In the genomic region with DNA sequence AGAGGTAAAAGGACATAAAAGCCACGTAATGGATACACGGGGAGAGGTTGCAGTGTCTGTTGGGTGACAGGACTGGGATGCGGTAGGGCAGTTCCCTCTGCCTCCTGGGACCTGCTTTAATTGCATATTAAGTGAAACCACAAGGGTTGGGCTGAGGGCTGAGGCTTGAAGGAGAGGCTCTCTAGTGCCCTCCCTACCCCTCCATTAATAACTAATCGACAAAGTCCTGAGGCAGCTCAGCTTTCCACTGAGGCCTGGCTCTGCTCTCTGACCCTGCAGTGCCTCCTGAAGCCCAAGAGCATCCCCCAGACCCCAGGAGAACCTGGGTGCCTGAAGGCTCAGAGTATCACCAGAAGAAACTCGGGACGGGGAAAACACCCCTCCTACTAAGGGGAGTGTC, we compare ENCODE assay signal across 35 mouse cellular contexts. TPM values are rescaled to one million over a fixed set of nuclear protein-coding genes. Genes with fewer than 3 reads are reported as not detected.
DNase-seq lines count a peak whose midpoint lies in the region; ATAC-seq and TF ChIP-seq lines count a peak whose summit lies in the region.
"Had no signal": no experiment of that assay in that cellular context is flagged by ENCODE, and none has a peak within 500 bp of the region (broad histone marks: within the 10 kb centered on the region; RNA-seq: fewer than 3 reads in every experiment).

No protein-coding gene starts in this region.

- H3K27ac ChIP-seq in kidney, adult 2 months (ENCODE audit: insufficient read depth, low read depth, low read length), result no peak overlapping the region
- H3K27ac ChIP-seq in CH12.LX (ENCODE audit: insufficient read depth, low read depth), result no peak overlapping the region
- H3K27ac ChIP-seq in embryonic facial prominence, embryonic 12.5 days, result no peak overlapping the region
- H3K27ac ChIP-seq: heart, embryonic 10.5 days; heart, embryonic 15.5 days; hindbrain, embryonic 12.5 days; liver, embryonic 14.5 days; macrophage; stomach, embryonic 15.5 days had no signal

- WGBS in kidney, adult 2 months, result 30% methylated on average over 6 of the region's 6 CpGs
- whole genome bisulfite sequencing in embryonic facial prominence, embryonic 12.5 days, result 4% methylated on average over 6 of the region's 6 CpGs

- no peak overlapping the region for H3K4me3 ChIP-seq in kidney, adult 2 months (ENCODE audit: insufficient read depth, low read depth, low read length)
- no peak overlapping the region for H3K4me3 ChIP-seq in CH12.LX (replicated peaks in 1 of 3; ENCODE audit: low read depth in 2 of 3, low read length in 2 of 3, poor library complexity in 1 of 3)
- H3K4me3 ChIP-seq in embryonic facial prominence, embryonic 12.5 days, result no peak overlapping the region
- H3K4me3 ChIP-seq: heart, embryonic 10.5 days; heart, embryonic 15.5 days; hindbrain, embryonic 12.5 days; stomach, embryonic 15.5 days had no signal

- DNase-seq in kidney, adult 2 months, result peak; percentile 39
- DNase-seq in kidney, postnatal 10 days, result no peak
- peak; percentile 11 for DNase-seq in CH12.LX (ENCODE audit: extremely low read depth)
- peak; percentile 14 to 36 for DNase-seq in kidney, postnatal 36 days
- DNase-seq in yolk sac, embryonic 10.5 days (ENCODE audit: low spot score), result no peak
- DNase-seq: adrenal gland, postnatal 14 days; cerebellum, adult 11 months; cerebellum, adult 9-10 months; cerebellum, postnatal 36 days; gastrocnemius, postnatal 14 days; heart, adult 11 months; lung, adult 2 months; lung, postnatal 10 days; midbrain, embryonic 14.5 days; retina, postnatal 1 day; right cerebral cortex, postnatal 25 days had no signal

- ATAC-seq in embryonic facial prominence, embryonic 12.5 days (ENCODE audit: insufficient number of reproducible peaks, insufficient read depth, low FRiP score, low TSS enrichment), result no peak
- ATAC-seq in erythroblast, adult 5-6 weeks (replicated peaks; ENCODE audit: low FRiP score, poor library complexity, severe bottlenecking), result no peak
- ATAC-seq: forebrain, embryonic 14.5 days; intestine, embryonic 16.5 days had no signal

- H3K27me3 ChIP-seq in kidney, adult 2 months (replicated peaks; ENCODE audit: control insufficient read depth, insufficient read depth, low read length), result 0 out of 2 replicates have a peak, but pooled peaks cover 1% of the 10 kb centered on the region
- H3K27me3 ChIP-seq in CH12.LX (replicated peaks), result no peaks in the 10 kb centered on the region
- H3K27me3 ChIP-seq in embryonic facial prominence, embryonic 12.5 days, result peaks cover 74% of the 10 kb centered on the region

- dilution Hi-C loops in CH12.LX (cut with MboI; ENCODE audit: extremely low pct_ligation_motif_present, extremely low pct_unique_long_range_greater_than_20kb, low sequenced_read_pairs), result no loop called here

- no peak for TF ChIP-seq CTCF in kidney, adult 2 months (conservative IDR thresholded peaks at IDR 0.05; ENCODE audit: insufficient read depth, insufficient read length, low read depth, low read length)
- no peak for TF ChIP-seq CTCF in CH12.LX (conservative IDR thresholded peaks at IDR 0.05 in 1 of 2, IDR thresholded peaks at IDR 0.05 in 1 of 2; ENCODE audit: low read depth in 2 of 2, low read length in 2 of 2)

- no peaks in the 10 kb centered on the region for H3K79me2 ChIP-seq in CH12.LX (replicated peaks; ENCODE audit: control insufficient read depth, extremely low read depth, insufficient read depth, poor library complexity, severe bottlenecking)

- TF ChIP-seq EP300 in CH12.LX (IDR thresholded peaks at IDR 0.05; ENCODE audit: low read length), result no peak

- H3K36me3 ChIP-seq in kidney, adult 2 months (ENCODE audit: control insufficient read depth, insufficient read depth, low read length), result no peaks in the 10 kb centered on the region
- peaks cover 11 to 38% of the 10 kb centered on the region in 2 experiments for H3K36me3 ChIP-seq in CH12.LX (replicated peaks in 1 of 2; ENCODE audit: control insufficient read depth in 1 of 2, insufficient read depth in 1 of 2, low read length in 1 of 2)
- H3K36me3 ChIP-seq in embryonic facial prominence, embryonic 12.5 days, result peaks cover 22% of the 10 kb centered on the region
- H3K36me3 ChIP-seq: stomach, embryonic 15.5 days had no signal

- no peaks in the 10 kb centered on the region for H3K9me3 ChIP-seq in CH12.LX (replicated peaks; ENCODE audit: low read length)
- no peaks in the 10 kb centered on the region for H3K9me3 ChIP-seq in embryonic facial prominence, embryonic 12.5 days
- H3K9me3 ChIP-seq: heart, embryonic 10.5 days; heart, embryonic 15.5 days; hindbrain, embryonic 12.5 days; stomach, embryonic 15.5 days had no signal

- TF ChIP-seq RAD21 in CH12.LX (IDR thresholded peaks at IDR 0.05; ENCODE audit: low read depth, low read length), result no peak

- in situ Hi-C loops in CH12.LX (cut with MboI; ENCODE audit: low pct_ligation_motif_present, low pct_unique_long_range_greater_than_20kb, low sequenced_read_pairs), result no loop called here

- no peak overlapping the region for H3K9ac ChIP-seq in CH12.LX (ENCODE audit: insufficient read depth, low read depth)
- H3K9ac ChIP-seq in embryonic facial prominence, embryonic 12.5 days, result 0 out of 2 replicates have a peak overlapping the region, but pooled peaks have one; percentile 7
- H3K9ac ChIP-seq: heart, embryonic 15.5 days; hindbrain, embryonic 12.5 days; liver, embryonic 14.5 days; stomach, embryonic 15.5 days had no signal

- TF ChIP-seq POLR2A in kidney, adult 2 months (IDR thresholded peaks at IDR 0.05; ENCODE audit: low read depth, low read length), result no peak
- no peak for TF ChIP-seq POLR2A in CH12.LX (IDR thresholded peaks at IDR 0.05; ENCODE audit: low read depth, low read length)

- H3K4me2 ChIP-seq in CH12.LX (ENCODE audit: insufficient read depth, low read depth, poor library complexity, severe bottlenecking), result no peak overlapping the region
- no peak overlapping the region for H3K4me2 ChIP-seq in embryonic facial prominence, embryonic 12.5 days (replicated peaks)
- H3K4me2 ChIP-seq: heart, embryonic 15.5 days; hindbrain, embryonic 12.5 days; stomach, embryonic 15.5 days had no signal

- H3K4me1 ChIP-seq in kidney, adult 2 months (ENCODE audit: control insufficient read depth, insufficient read depth, low read length), result no peaks in the 10 kb centered on the region
- H3K4me1 ChIP-seq in CH12.LX (ENCODE audit: control insufficient read depth in 1 of 2, insufficient read depth in 2 of 2), result peaks cover 6 to 14% of the 10 kb centered on the region in 2 experiments; a peak in 3 of 4 replicates
- H3K4me1 ChIP-seq in embryonic facial prominence, embryonic 12.5 days, result peaks cover 36% of the 10 kb centered on the region

TF ChIP-seq in CH12.LX, 34 proteins besides CTCF, POLR2A, EP300 and RAD21 (continues in another document):
- TF ChIP-seq JUND (conservative IDR thresholded peaks at IDR 0.05; ENCODE audit: low read depth, low read length) (no peak), GABPA (IDR thresholded peaks at IDR 0.05; ENCODE audit: insufficient replicate concordance, low read depth, low read length) (no peak), ZKSCAN1 (IDR thresholded peaks at IDR 0.05; ENCODE audit: borderline replicate concordance, low read depth, low read length) (no peak), ZC3H11A (IDR thresholded peaks at IDR 0.05; ENCODE audit: low read depth, low read length) (no peak), SMC3 (IDR thresholded peaks at IDR 0.05; ENCODE audit: low read depth, low read length) (no peak), TCF12 (IDR thresholded peaks at IDR 0.05; ENCODE audit: low read depth, low read length) (no peak)

RNA-seq across cellular contexts. Expression of a gene that starts 1.7 kb away (rescaled TPM):
- 1.4 and 2.5 TPM in 2 replicates for polyA plus RNA-seq in kidney, adult 2 months (2012; rRNA removed)
- 0.80 TPM in 1 of 2 replicates, not detected in the other for total RNA-seq in CH12.LX (2012; rRNA removed)
- total RNA-seq in CH12.LX (2014; rRNA removed), result 0.86 TPM in 1 of 2 replicates, not detected in the other
- 1.2 and 1.7 TPM in 2 replicates for polyA plus RNA-seq in CH12.LX (2012; ENCODE audit: insufficient read length, low read depth)
- polyA plus RNA-seq in embryonic facial prominence, embryonic 12.5 days (2016; fragmentation: Nextera tagmentation; extraction: Ambion mirVana), result 0.57 and 1.1 TPM in 2 replicates
- total RNA-seq in erythroblast, adult 5-6 weeks (2015; ENCODE audit: low replicate concordance), result not detected in 2 replicates
- not detected in 2 replicates for total RNA-seq in erythroblast, adult 5-6 weeks (2017; ENCODE audit: low replicate concordance)
- total RNA-seq: layer of hippocampus, adult 18-20 months; left cerebral cortex, adult 18-20 months; megakaryocyte-erythroid progenitor cell, adult 5-6 weeks; monocyte, adult 5-6 weeks had no signal
- polyA plus RNA-seq: forebrain, embryonic 14.5 days; hindbrain, embryonic 12.5 days; midbrain, embryonic 14.5 days; neural tube, embryonic 14.5 days had no signal

RNA-seq across cellular contexts. Expression of a gene that starts 6.8 kb away (rescaled TPM):
- 18.6 and 20.5 TPM in 2 replicates for polyA plus RNA-seq in kidney, adult 2 months (2012; rRNA removed)
- total RNA-seq in CH12.LX (2012; rRNA removed) (14.5 and 16.6 TPM in 2 replicates), CH12.LX (2014; rRNA removed) (12.5 and 13.7 TPM in 2 replicates)
- 12.4 and 15.0 TPM in 2 replicates for polyA plus RNA-seq in CH12.LX (2012; ENCODE audit: insufficient read length, low read depth)
- 41.0 and 44.4 TPM in 2 replicates for polyA plus RNA-seq in embryonic facial prominence, embryonic 12.5 days (2016; fragmentation: Nextera tagmentation; extraction: Ambion mirVana)
- 19.8 and 29.7 TPM in 2 replicates for total RNA-seq in erythroblast, adult 5-6 weeks (2015; ENCODE audit: low replicate concordance)
- 11.0 and 18.1 TPM in 2 replicates for total RNA-seq in erythroblast, adult 5-6 weeks (2017; ENCODE audit: low replicate concordance)

RNA-seq across cellular contexts. Expression of a gene that starts 14.4 kb away (rescaled TPM):
- 0.34 and 0.36 TPM in 2 replicates for polyA plus RNA-seq in kidney, adult 2 months (2012; rRNA removed)
- total RNA-seq in CH12.LX (2012; rRNA removed) (not detected in 2 replicates), CH12.LX (2014; rRNA removed) (not detected in 2 replicates)
- not detected in 2 replicates for polyA plus RNA-seq in CH12.LX (2012; ENCODE audit: insufficient read length, low read depth)
- 8.2 and 11.8 TPM in 2 replicates for polyA plus RNA-seq in embryonic facial prominence, embryonic 12.5 days (2016; fragmentation: Nextera tagmentation; extraction: Ambion mirVana)
- not detected in 2 replicates for total RNA-seq in erythroblast, adult 5-6 weeks (2015; ENCODE audit: low replicate concordance)
- total RNA-seq in erythroblast, adult 5-6 weeks (2017; ENCODE audit: low replicate concordance), result not detected in 2 replicates
- total RNA-seq: gastrocnemius, postnatal 14 days; heart, postnatal 25 days; layer of hippocampus, adult 18-20 months; layer of hippocampus, postnatal 10 days; left cerebral cortex, adult 18-20 months; left cerebral cortex, postnatal 14 days; megakaryocyte-erythroid progenitor cell, adult 5-6 weeks; MEL; monocyte, adult 5-6 weeks had no signal
- polyA plus RNA-seq: forebrain, embryonic 14.5 days; liver, embryonic 14.5 days; macrophage; midbrain, embryonic 14.5 days; neural tube, embryonic 14.5 days had no signal

RNA-seq across cellular contexts. Expression of a gene that starts 16.9 kb away (rescaled TPM):
- polyA plus RNA-seq in kidney, adult 2 months (2012; rRNA removed), result 3.0 and 5.9 TPM in 2 replicates
- total RNA-seq in CH12.LX (2012; rRNA removed) (3.1 and 3.2 TPM in 2 replicates), CH12.LX (2014; rRNA removed) (0.38 and 0.59 TPM in 2 replicates)
- 1.1 and 1.7 TPM in 2 replicates for polyA plus RNA-seq in CH12.LX (2012; ENCODE audit: insufficient read length, low read depth)
- 2.9 and 4.1 TPM in 2 replicates for polyA plus RNA-seq in embryonic facial prominence, embryonic 12.5 days (2016; fragmentation: Nextera tagmentation; extraction: Ambion mirVana)
- not detected in 2 replicates for total RNA-seq in erythroblast, adult 5-6 weeks (2015; ENCODE audit: low replicate concordance)
- total RNA-seq in erythroblast, adult 5-6 weeks (2017; ENCODE audit: low replicate concordance), result 0.98 TPM in 1 of 2 replicates, not detected in the other

RNA-seq across cellular contexts. Expression of a gene that starts 16.9 kb away (rescaled TPM):
- polyA plus RNA-seq in kidney, adult 2 months (2012; rRNA removed), result 4.3 and 4.4 TPM in 2 replicates
- 1.3 and 2.1 TPM in 2 replicates for total RNA-seq in CH12.LX (2012; rRNA removed)
- total RNA-seq in CH12.LX (2014; rRNA removed), result 1.2 TPM in 2 replicates
- polyA plus RNA-seq in CH12.LX (2012; ENCODE audit: insufficient read length, low read depth), result 1.6 and 2.0 TPM in 2 replicates
- polyA plus RNA-seq in embryonic facial prominence, embryonic 12.5 days (2016; fragmentation: Nextera tagmentation; extraction: Ambion mirVana), result 3.5 and 4.2 TPM in 2 replicates
- 0.19 TPM in 1 of 2 replicates, not detected in the other for total RNA-seq in erythroblast, adult 5-6 weeks (2015; ENCODE audit: low replicate concordance)
- total RNA-seq in erythroblast, adult 5-6 weeks (2017; ENCODE audit: low replicate concordance), result 0.94 TPM in 1 of 2 replicates, not detected in the other

Comparison
In these comparisons a context has a peak if more than half of its experiments do, and no peak if none do; other contexts are left out.
1. DNase-seq: peak in kidney, adult 2 months (single experiment), CH12.LX (single experiment) and kidney, postnatal 36 days (2 of 2); none in kidney, postnatal 10 days (single experiment) and yolk sac, embryonic 10.5 days (single experiment).